Mouse (Mus musculus): ENCODE data around the gene Copz1. TPM values are rescaled to one million over a fixed set of nuclear protein-coding genes. Genes with fewer than 3 reads are reported as not detected.

Copz1 gene
- total and polyA plus RNA-seq, 2 experiments = 55.9 to 142 TPM

GRCm38 (mm10) chr15:103305792-103306645, 33.5 kb downstream of the Copz1 start:
- H3K36me3 ChIP-seq (ENCODE audit: control insufficient read depth, insufficient read depth, low read length) = no peaks in the 10 kb centered on the region
- H3K27me3 ChIP-seq (ENCODE audit: control insufficient read depth, insufficient read depth, low read length) = no peaks in the 10 kb centered on the region
- peaks cover 30% of the 10 kb centered on the region for H3K4me1 ChIP-seq (ENCODE audit: control insufficient read depth, insufficient read depth, low read length)
- peak; percentile 97 for DNase-seq (ENCODE audit: extremely low read depth, low read depth, low spot score)
- WGBS = 9% methylated on average over 8 of the region's 8 CpGs
- H3K9ac ChIP-seq (ENCODE audit: low read depth, low read length) = peak overlapping the region; percentile 85
- peak overlapping the region; percentile 59 for H3K4me3 ChIP-seq (ENCODE audit: insufficient read depth, low read depth, low read length)
- no peaks in the 10 kb centered on the region for H3K79me2 ChIP-seq (ENCODE audit: control insufficient read depth, insufficient read depth, low read length)
- H3K27ac ChIP-seq (replicated peaks; ENCODE audit: insufficient read depth, low read depth, low read length) = peak overlapping the region; percentile 99
- TF ChIP-seq POLR2A (IDR thresholded peaks at IDR 0.05; ENCODE audit: extremely low read depth, insufficient read depth, low read length) (no peak), CTCF (IDR thresholded peaks at IDR 0.05; ENCODE audit: low read depth, low read length) (no peak)

- peak; percentile 88 for DNase-seq (ENCODE audit: extremely low read depth, low read depth, low spot score)
- H3K36me3 ChIP-seq (ENCODE audit: control insufficient read depth, insufficient read depth, low read length) = no peaks in the 10 kb centered on the region
- WGBS = 2% methylated on average over 7 of the region's 7 CpGs
Observed at GRCm38 (mm10) chr15:103307125-103307524, 34.6 kb downstream of the Copz1 start.

GRCm38 (mm10) chr15:103308056-103308875, 35.8 kb downstream of the Copz1 start:
- Histone ChIP-seq H3K79me2 (ENCODE audit: control insufficient read depth, insufficient read depth, low read length) (no peaks in the 10 kb centered on the region), H3K9ac (ENCODE audit: low read depth, low read length) (peak overlapping the region; percentile 6), H3K4me3 (ENCODE audit: insufficient read depth, low read depth, low read length) (peak overlapping the region; percentile 28; the same call in 1 of the 2 replicates), H3K27ac (replicated peaks; ENCODE audit: insufficient read depth, low read depth, low read length) (peak overlapping the region; percentile 42), H3K27me3 (ENCODE audit: control insufficient read depth, insufficient read depth, low read length) (no peaks in the 10 kb centered on the region), H3K4me1 (ENCODE audit: control insufficient read depth, insufficient read depth, low read length) (peaks cover 30% of the 10 kb centered on the region), H3K36me3 (ENCODE audit: control insufficient read depth, insufficient read depth, low read length) (no peaks in the 10 kb centered on the region)
- WGBS = 17% methylated on average over 28 of the region's 28 CpGs
- peak; percentile 20; the same call in 1 of the 2 replicates for TF ChIP-seq CTCF (IDR thresholded peaks at IDR 0.05; ENCODE audit: low read depth, low read length)
- no peak for TF ChIP-seq POLR2A (IDR thresholded peaks at IDR 0.05; ENCODE audit: extremely low read depth, insufficient read depth, low read length)
- DNase-seq (ENCODE audit: extremely low read depth, low read depth, low spot score) = peak; percentile 77

More at GRCm38 (mm10) chr15:103307125-103307524, 34.6 kb downstream of the Copz1 start:
- Histone ChIP-seq H3K27me3 (ENCODE audit: control insufficient read depth, insufficient read depth, low read length) (no peaks in the 10 kb centered on the region), H3K9ac (ENCODE audit: low read depth, low read length) (peak overlapping the region; percentile 14; the same call in 1 of the 2 replicates), H3K4me1 (ENCODE audit: control insufficient read depth, insufficient read depth, low read length) (peaks cover 30% of the 10 kb centered on the region), H3K4me3 (ENCODE audit: insufficient read depth, low read depth, low read length) (no peak overlapping the region), H3K79me2 (ENCODE audit: control insufficient read depth, insufficient read depth, low read length) (no peaks in the 10 kb centered on the region), H3K27ac (replicated peaks; ENCODE audit: insufficient read depth, low read depth, low read length) (peak overlapping the region; percentile 74)
- TF ChIP-seq POLR2A (IDR thresholded peaks at IDR 0.05; ENCODE audit: extremely low read depth, insufficient read depth, low read length) = no peak
- peak; percentile 69 for TF ChIP-seq CTCF (IDR thresholded peaks at IDR 0.05; ENCODE audit: low read depth, low read length)

GRCm38 (mm10) chr15:103308876-103309580, 36.5 kb downstream of the Copz1 start:
- 73% methylated on average over 26 of the region's 26 CpGs for WGBS
- Histone ChIP-seq H3K79me2 (ENCODE audit: control insufficient read depth, insufficient read depth, low read length) (no peaks in the 10 kb centered on the region), H3K27me3 (ENCODE audit: control insufficient read depth, insufficient read depth, low read length) (no peaks in the 10 kb centered on the region), H3K27ac (replicated peaks; ENCODE audit: insufficient read depth, low read depth, low read length) (peak overlapping the region; percentile 42), H3K36me3 (ENCODE audit: control insufficient read depth, insufficient read depth, low read length) (no peaks in the 10 kb centered on the region), H3K4me1 (ENCODE audit: control insufficient read depth, insufficient read depth, low read length) (peaks cover 31% of the 10 kb centered on the region), H3K9ac (ENCODE audit: low read depth, low read length) (peak overlapping the region; percentile 6), H3K4me3 (ENCODE audit: insufficient read depth, low read depth, low read length) (peak overlapping the region; percentile 28; the same call in 1 of the 2 replicates)
- no peak for DNase-seq (ENCODE audit: extremely low read depth, low read depth, low spot score)
- TF ChIP-seq CTCF (IDR thresholded peaks at IDR 0.05; ENCODE audit: low read depth, low read length) = no peak
- no peak for TF ChIP-seq POLR2A (IDR thresholded peaks at IDR 0.05; ENCODE audit: extremely low read depth, insufficient read depth, low read length)

GRCm38 (mm10) chr15:103310365-103310910, 37.9 kb downstream of the Copz1 start, which contains the start of gene Gpr84:
Gpr84 (minus strand) TSS chr15:103310612.
- Histone ChIP-seq H3K4me3 (ENCODE audit: insufficient read depth, low read depth, low read length) (no peak within 1 kb of the TSS), H3K27me3 (ENCODE audit: control insufficient read depth, insufficient read depth, low read length) (no peaks in the 10 kb centered on the region), H3K4me1 (ENCODE audit: control insufficient read depth, insufficient read depth, low read length) (peaks cover 25% of the 10 kb centered on the region), H3K27ac (replicated peaks; ENCODE audit: insufficient read depth, low read depth, low read length) (no peak within 1 kb of the TSS), H3K79me2 (ENCODE audit: control insufficient read depth, insufficient read depth, low read length) (no peaks in the 10 kb centered on the region), H3K9ac (ENCODE audit: low read depth, low read length) (no peak within 1 kb of the TSS), H3K36me3 (ENCODE audit: control insufficient read depth, insufficient read depth, low read length) (no peaks in the 10 kb centered on the region)
- WGBS = 74% methylated on average over 6 of the region's 6 CpGs
- no peak for DNase-seq (ENCODE audit: extremely low read depth, low read depth, low spot score)
- TF ChIP-seq CTCF (IDR thresholded peaks at IDR 0.05; ENCODE audit: low read depth, low read length) (no peak), POLR2A (IDR thresholded peaks at IDR 0.05; ENCODE audit: extremely low read depth, insufficient read depth, low read length) (no peak)

Data from liver, adult 2 months (tissue).